Mouse (Mus musculus): ENCODE measurements around the gene Gm20521.

- TF ChIP-seq CTCF (IDR thresholded peaks at IDR 0.05; ENCODE audit: low read depth, low read length), result no peak
- TF ChIP-seq POLR2A (IDR thresholded peaks at IDR 0.05; ENCODE audit: borderline replicate concordance, low read depth, low read length), result no peak
These were observed 6.1 kb upstream of the Gm20521 start, which contains the start of gene Ppp1r3e for GRCm38 (mm10) chr14:54877048-54877715.
